Mouse (Mus musculus) limb, embryonic 10.5 days (tissue): Measurements from ENCODE around the gene Tmem135. TPM values are rescaled to one million over a fixed set of nuclear protein-coding genes. Genes with fewer than 3 reads are reported as not detected.
A peak's percentile ranks its signal among the peaks of the same experiment; 100 is the strongest.

ENCODE experiments used
- DNase-seq: peaks from one replicate; pipeline ENCODE4 v3.0.0-alpha.2; 2017; ENCODE audit warnings: low spot score
- H3K27ac ChIP-seq: fragments of 300-500 bp; sonication (generic); 2 replicates; pipeline ENCODE4 v1.5.1; 2016; ENCODE audit warnings: mild to moderate bottlenecking
- H3K27me3 ChIP-seq: fragments of 300-500 bp; sonication (generic); 2 replicates; pipeline ENCODE4 v1.6.1; 2016; ENCODE audit warnings: low read depth, mild to moderate bottlenecking; ENCODE audit not compliant: poor library complexity, severe bottlenecking
- H3K36me3 ChIP-seq: fragments of 300-500 bp; sonication (generic); 2 replicates; pipeline ENCODE4 v1.6.1; 2016; ENCODE audit warnings: mild to moderate bottlenecking, moderate library complexity
- H3K4me1 ChIP-seq: fragments of 300-500 bp; sonication (generic); 2 replicates; pipeline ENCODE4 v1.6.1; 2016
- H3K4me3 ChIP-seq: fragments of 300-500 bp; sonication (generic); 2 replicates; pipeline ENCODE4 v1.5.1; 2016; ENCODE audit warnings: mild to moderate bottlenecking, moderate library complexity
- H3K9me3 ChIP-seq: fragments of 300-500 bp; sonication (generic); replicated peaks from 2 replicates; pipeline ENCODE4 v1.6.1; 2016; ENCODE audit warnings: mild to moderate bottlenecking
- WGBS: fragments of 180-500 bp; shearing (Covaris S2); methylation state at CpG from one replicate; pipeline ENCODE4 v1.1.7; 2016; 5-methylcytosine and 5-hydroxymethylcytosine counted together
- polyA plus RNA-seq: library from polyadenylated mRNA; unstranded; fragments of >200 nt; fragmentation: Nextera tagmentation; extraction: Ambion mirVana; gene quantifications from 2 replicates; pipeline ENCODE4 v1.2.1, GENCODE M21; 2016

Tmem135 gene
- polyA plus RNA-seq, 1 experiment from 2014 or later = 16.1 TPM

DNA sequence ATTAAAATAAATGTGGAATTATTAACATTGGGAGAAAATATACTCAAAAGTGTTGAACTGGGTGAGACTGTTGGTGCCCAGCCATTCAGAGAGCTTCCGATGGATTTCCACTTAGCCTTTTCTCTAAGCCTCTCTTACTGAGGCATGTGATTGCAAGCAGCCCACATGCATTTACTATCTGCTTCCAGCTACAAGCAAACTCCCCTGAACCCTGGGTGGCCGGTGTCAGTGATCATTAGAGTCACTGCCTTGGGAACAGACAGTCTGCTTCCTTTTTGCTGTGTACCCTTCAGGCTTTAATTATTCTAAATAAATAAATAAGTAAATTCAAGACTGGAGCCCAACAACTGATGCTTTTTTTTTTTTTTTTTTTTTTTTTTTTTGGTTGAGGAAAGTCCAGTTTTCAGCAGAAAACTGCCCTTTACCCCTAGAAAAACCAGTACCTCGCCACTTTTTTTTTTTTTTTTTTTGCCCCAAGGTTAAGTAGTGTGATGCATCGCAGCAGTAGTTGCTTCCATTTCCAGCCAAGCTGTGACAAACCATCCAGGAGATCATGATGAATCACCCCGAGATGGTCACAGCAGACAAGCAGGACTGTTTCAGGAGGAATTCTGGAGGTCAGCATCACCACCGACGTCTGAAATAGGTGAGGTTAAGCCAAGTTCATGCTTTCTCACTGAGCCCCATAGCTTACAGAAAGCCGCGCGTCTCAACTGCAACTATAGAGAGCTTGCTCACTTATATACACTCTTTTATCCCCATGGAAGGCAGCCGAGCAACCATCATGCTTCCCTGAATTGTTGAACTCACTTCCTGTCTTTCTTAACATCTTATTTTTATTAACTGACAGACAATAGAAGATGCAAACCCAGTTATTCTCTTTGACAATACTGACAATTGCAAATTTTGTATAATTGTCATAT lies 22.0 kb upstream of the Tmem135 start:
- DNase-seq = no peak
- Histone ChIP-seq H3K4me3 (no peak overlapping the region), H3K27me3 (no peaks in the 10 kb centered on the region), H3K4me1 (peaks cover 32% of the 10 kb centered on the region), H3K36me3 (no peaks in the 10 kb centered on the region), H3K9me3 (no peaks in the 10 kb centered on the region), H3K27ac (no peak overlapping the region)
- whole genome bisulfite sequencing = 51% methylated on average over 11 of the region's 11 CpGs

GRCm38 (mm10) chr7:89424659-89425058 lies 20.6 kb upstream of the Tmem135 start:
- Histone ChIP-seq H3K4me1 (peaks cover 32% of the 10 kb centered on the region), H3K9me3 (no peaks in the 10 kb centered on the region), H3K27me3 (no peaks in the 10 kb centered on the region), H3K27ac (no peak overlapping the region; the same call in 1 of the 2 replicates), H3K4me3 (no peak overlapping the region), H3K36me3 (no peaks in the 10 kb centered on the region)
- no peak for DNase-seq
- 90% methylated on average over 5 of the region's 5 CpGs for WGBS

GRCm38 (mm10) chr7:89423688-89424255 lies 19.8 kb upstream of the Tmem135 start:
- 37% methylated on average over 8 of the region's 8 CpGs for WGBS
- H3K27me3 ChIP-seq = no peaks in the 10 kb centered on the region
- H3K27ac ChIP-seq = no peak overlapping the region
- H3K9me3 ChIP-seq = no peaks in the 10 kb centered on the region
- no peak overlapping the region for H3K4me3 ChIP-seq
- peaks cover 32% of the 10 kb centered on the region for H3K4me1 ChIP-seq
- no peak for DNase-seq
- H3K36me3 ChIP-seq = no peaks in the 10 kb centered on the region

DNA sequence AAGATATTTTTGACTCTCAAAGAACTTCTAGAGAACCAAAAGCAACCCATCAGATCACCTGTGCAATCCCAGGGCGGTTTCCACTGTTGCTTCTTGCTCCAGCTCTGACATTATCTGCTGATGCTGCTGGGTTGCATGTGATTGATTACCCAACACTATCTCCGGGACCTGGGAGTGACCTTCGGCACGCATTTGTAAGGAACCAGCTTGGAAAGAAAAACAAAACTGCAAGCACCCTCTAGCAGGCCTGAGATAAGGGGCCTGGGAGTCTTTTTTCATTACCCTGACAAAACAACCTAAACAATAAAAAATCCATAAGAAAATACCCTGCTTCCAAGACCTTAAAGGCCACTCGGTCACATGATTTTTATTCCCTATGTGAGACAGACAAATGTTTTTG lies 19.2 kb upstream of the Tmem135 start:
- DNase-seq = no peak
- Histone ChIP-seq H3K9me3 (no peaks in the 10 kb centered on the region), H3K4me3 (no peak overlapping the region), H3K27me3 (no peaks in the 10 kb centered on the region), H3K36me3 (no peaks in the 10 kb centered on the region), H3K27ac (no peak overlapping the region), H3K4me1 (peaks cover 33% of the 10 kb centered on the region)
- WGBS = 5% methylated on average over 5 of the region's 5 CpGs

DNA sequence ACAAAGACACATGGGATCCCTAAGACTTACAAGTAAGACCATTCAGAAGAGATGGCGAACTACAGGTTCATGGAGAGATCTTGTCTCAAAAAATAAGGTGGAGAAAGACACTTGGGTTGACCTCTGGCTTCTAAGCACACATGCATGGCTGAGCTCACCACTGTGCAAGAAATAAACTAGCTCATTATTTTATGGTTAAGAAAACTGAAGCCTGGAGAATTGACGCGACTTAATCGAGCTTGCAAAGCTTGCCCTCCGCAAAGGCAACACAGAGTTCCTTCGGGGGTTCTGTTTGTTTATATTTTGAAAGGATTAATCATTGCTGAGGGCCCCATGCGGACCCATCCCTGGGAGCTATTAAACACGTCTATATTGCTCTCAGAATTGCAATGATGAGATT lies 18.6 kb upstream of the Tmem135 start:
- H3K9me3 ChIP-seq = no peaks in the 10 kb centered on the region
- DNase-seq = no peak
- no peak overlapping the region for H3K27ac ChIP-seq
- H3K4me3 ChIP-seq = no peak overlapping the region
- H3K4me1 ChIP-seq = peaks cover 38% of the 10 kb centered on the region
- H3K27me3 ChIP-seq = no peaks in the 10 kb centered on the region
- H3K36me3 ChIP-seq = no peaks in the 10 kb centered on the region
- 34% methylated on average over 8 of the region's 8 CpGs for WGBS

DNA sequence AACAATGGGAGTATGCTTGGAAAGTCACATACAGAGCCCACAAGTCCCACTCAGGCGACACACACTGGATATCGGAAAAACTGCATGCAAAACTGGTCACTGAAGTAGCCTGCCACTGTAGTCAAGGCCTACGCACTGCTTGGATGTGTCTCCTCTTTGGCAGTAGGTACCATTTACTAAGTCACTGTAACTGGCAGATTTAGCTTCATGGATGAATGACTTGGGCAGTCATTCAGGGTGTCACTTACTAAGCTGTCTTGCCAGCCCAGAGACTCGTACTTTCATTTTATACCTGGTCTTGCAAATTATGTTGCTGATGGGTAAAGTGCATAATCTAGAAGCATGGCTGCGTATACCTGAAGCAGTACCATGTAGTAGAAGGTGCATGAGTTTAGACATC lies 17.3 kb upstream of the Tmem135 start:
- Histone ChIP-seq H3K4me1 (peaks cover 31% of the 10 kb centered on the region), H3K4me3 (no peak overlapping the region), H3K27ac (no peak overlapping the region), H3K27me3 (no peaks in the 10 kb centered on the region), H3K9me3 (no peaks in the 10 kb centered on the region), H3K36me3 (no peaks in the 10 kb centered on the region)
- no peak for DNase-seq
- 94% methylated on average over 5 of the region's 5 CpGs for WGBS

DNA sequence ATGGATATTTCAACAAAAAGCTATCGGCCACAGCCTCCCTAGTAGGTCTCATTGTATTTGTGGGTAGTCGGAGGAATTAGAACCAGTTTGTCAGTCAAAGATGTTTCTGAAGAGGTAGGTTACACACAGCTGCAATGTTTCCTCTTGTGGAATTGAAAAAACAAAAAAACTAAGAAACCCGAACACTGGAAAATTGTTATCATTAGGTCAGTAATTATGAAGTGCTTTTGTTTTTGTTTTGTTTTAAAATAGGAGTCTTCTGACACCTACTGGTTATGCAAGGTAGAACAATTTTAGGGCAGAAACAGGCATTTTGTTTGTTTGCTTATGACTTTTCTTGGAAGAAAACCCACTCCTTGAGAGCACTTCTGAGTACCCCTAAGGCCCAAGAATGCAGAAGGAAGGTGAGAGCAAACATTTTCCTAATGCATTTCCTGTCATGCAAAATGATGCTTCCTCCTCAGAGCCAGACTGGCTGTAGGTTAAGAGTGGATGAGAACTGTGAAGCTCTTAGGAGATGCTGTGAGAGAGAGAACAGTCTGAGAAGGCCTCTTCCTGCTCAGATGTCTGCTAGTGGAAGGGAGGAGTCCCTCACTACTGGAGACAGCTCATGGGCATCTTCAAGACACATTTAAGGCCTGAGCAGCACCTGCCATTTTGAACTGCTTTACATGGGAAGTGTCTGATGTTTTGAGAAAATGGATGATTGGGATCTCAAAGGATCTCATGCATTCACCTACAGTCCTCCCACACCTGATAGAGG lies 15.1 kb upstream of the Tmem135 start:
- H3K27ac ChIP-seq = peak overlapping the region; percentile 53; the same call in 1 of the 2 replicates
- no peak overlapping the region for H3K4me3 ChIP-seq
- H3K27me3 ChIP-seq = no peaks in the 10 kb centered on the region
- DNase-seq = no peak
- WGBS = 70% methylated on average over 3 of the region's 3 CpGs
- H3K36me3 ChIP-seq = no peaks in the 10 kb centered on the region
- peaks cover 22% of the 10 kb centered on the region for H3K4me1 ChIP-seq
- no peaks in the 10 kb centered on the region for H3K9me3 ChIP-seq

- no peak overlapping the region for H3K4me3 ChIP-seq
- 70% methylated on average over 8 of the region's 8 CpGs for WGBS
- no peaks in the 10 kb centered on the region for H3K36me3 ChIP-seq
- H3K9me3 ChIP-seq = no peaks in the 10 kb centered on the region
- DNase-seq = no peak
- H3K27me3 ChIP-seq = no peaks in the 10 kb centered on the region
- 0 out of 2 replicates have a peak overlapping the region, but pooled peaks have one; percentile 57 for H3K27ac ChIP-seq
- H3K4me1 ChIP-seq = peaks cover 16% of the 10 kb centered on the region
These were observed 14.2 kb upstream of the Tmem135 start for GRCm38 (mm10) chr7:89418127-89418653.

- H3K27ac ChIP-seq = peak overlapping the region; percentile 57; the same call in 1 of the 2 replicates
- DNase-seq = no peak
- H3K4me3 ChIP-seq = no peak overlapping the region
- H3K9me3 ChIP-seq = no peaks in the 10 kb centered on the region
- peaks cover 16% of the 10 kb centered on the region for H3K4me1 ChIP-seq
- H3K36me3 ChIP-seq = no peaks in the 10 kb centered on the region
- WGBS = 74% methylated on average over 2 of the region's 2 CpGs
- H3K27me3 ChIP-seq = no peaks in the 10 kb centered on the region
These were observed 13.7 kb upstream of the Tmem135 start for GRCm38 (mm10) chr7:89417707-89418106.

DNA sequence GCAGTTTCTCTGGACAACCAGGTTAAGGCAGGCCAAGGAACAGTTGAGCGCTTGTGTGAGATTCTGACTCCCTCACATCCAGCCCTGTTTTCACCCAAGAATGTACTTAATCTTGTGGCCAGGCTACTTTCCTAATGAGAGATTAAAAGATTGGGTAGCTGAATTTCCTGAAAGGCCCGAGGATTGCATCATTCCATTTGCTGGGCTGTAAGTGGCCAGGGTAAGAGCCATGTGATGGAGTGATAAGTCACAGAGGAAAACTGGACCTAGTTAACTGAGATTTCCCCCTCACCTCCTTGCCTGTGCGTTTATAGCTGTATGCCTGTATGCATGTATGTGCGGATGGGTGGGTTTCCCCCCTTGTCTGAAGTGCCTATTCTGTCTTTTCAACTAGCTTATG lies 12.0 kb upstream of the Tmem135 start:
- DNase-seq = no peak
- Histone ChIP-seq H3K27ac (no peak overlapping the region), H3K9me3 (no peaks in the 10 kb centered on the region), H3K4me1 (peaks cover 16% of the 10 kb centered on the region), H3K27me3 (no peaks in the 10 kb centered on the region), H3K36me3 (peaks cover 7% of the 10 kb centered on the region; the same call in 1 of the 2 replicates), H3K4me3 (no peak overlapping the region)
- WGBS = 76% methylated on average over 4 of the region's 4 CpGs

DNA sequence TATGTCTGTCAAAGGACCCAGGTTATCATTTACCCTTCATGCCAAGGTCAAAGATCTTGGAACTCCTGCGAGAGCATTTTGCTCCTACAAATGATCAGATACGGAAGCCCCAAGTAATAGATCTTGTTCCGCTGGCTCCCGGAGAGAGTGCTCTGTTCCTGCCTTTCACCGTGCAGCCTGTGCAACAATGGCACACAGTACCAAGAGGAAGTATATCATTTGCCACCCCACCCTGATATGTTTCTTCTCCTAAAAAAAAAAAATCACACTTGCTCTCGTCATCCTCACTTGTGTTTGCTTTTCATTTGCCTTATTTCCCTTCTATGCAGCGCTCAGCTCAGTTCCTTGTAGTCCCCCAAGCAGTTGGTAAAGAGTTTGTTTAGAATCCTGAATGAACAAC lies 8.1 kb upstream of the Tmem135 start:
- H3K9me3 ChIP-seq = no peaks in the 10 kb centered on the region
- H3K27me3 ChIP-seq = no peaks in the 10 kb centered on the region
- no peak overlapping the region for H3K27ac ChIP-seq
- H3K4me3 ChIP-seq = no peak overlapping the region
- DNase-seq = no peak
- H3K4me1 ChIP-seq = peaks cover 32% of the 10 kb centered on the region
- WGBS = 85% methylated on average over 7 of the region's 7 CpGs
- H3K36me3 ChIP-seq = peaks cover 25% of the 10 kb centered on the region

GRCm38 (mm10) chr7:89411346-89411745 lies 7.3 kb upstream of the Tmem135 start:
- WGBS = 91% methylated on average over 3 of the region's 3 CpGs

More at GRCm38 (mm10) chr7:89411346-89411745, 7.3 kb upstream of the Tmem135 start:
- Histone ChIP-seq H3K9me3 (no peaks in the 10 kb centered on the region), H3K36me3 (peaks cover 28% of the 10 kb centered on the region), H3K4me3 (no peak overlapping the region), H3K27ac (no peak overlapping the region), H3K4me1 (peaks cover 32% of the 10 kb centered on the region), H3K27me3 (no peaks in the 10 kb centered on the region)
- no peak for DNase-seq
